Mouse (Mus musculus) right cerebral cortex, postnatal 14 days (tissue): ENCODE results near the gene Ssr3.
"Not testable (repeated sequence)": the region's sequence is repeated elsewhere in the genome, so short reads cannot be mapped to it uniquely, and the experiment has no call there.

Source experiments
- DNase-seq: peaks from one replicate; pipeline ENCODE4 v3.0.0; 2022

The Ssr3 gene

DNA sequence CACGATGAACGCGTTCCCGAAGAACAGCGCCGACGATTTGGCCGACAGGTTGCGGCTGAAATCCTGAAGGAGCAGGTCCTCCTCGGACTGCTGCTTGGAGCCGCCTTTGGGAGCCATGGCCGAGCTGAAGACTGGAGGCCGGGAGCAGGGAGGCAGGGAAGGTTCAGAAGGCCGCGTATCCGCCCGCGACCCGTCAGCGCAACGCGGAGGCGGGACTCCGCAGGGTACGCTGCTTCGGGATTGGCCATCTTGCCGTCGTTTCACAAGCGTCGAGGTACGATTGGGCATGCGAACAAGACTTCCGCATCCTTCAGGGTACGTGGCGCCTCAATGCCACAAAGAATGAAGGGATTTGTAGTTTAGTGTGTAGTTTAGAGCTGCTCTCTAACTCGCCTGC is at the start of gene Ssr3:
Ssr3 (minus strand) TSS at position 203 of the 397 bp plus-strand sequence.
- peak; percentile 97 for DNase-seq

DNA sequence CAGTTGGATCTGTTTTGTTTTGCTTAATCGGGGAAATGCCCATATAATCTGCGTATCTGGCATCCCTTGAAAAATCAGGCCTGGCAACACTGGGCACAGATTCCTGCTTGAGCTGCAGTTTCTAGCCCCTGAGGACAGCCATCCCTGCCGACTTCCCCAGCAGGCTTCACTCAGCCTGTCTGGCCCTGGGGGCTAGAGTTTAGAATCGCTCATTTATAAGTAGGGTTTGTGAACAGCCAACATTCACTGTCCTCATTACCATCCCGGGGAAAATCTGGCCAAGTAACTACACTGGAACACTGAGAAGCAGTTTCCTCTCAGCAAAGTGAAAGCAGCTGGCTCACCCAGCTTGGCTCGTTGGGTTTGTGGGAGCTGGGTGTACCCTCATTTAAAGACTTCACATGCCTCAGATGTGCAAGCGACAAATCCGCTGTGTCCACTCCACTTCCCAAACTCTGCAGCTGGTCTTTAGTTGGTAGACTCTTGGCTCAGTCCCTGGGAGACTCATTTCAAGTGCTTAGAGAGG is 49.2 kb upstream of the Ssr3 start:
- peak; percentile 35 for DNase-seq

DNA sequence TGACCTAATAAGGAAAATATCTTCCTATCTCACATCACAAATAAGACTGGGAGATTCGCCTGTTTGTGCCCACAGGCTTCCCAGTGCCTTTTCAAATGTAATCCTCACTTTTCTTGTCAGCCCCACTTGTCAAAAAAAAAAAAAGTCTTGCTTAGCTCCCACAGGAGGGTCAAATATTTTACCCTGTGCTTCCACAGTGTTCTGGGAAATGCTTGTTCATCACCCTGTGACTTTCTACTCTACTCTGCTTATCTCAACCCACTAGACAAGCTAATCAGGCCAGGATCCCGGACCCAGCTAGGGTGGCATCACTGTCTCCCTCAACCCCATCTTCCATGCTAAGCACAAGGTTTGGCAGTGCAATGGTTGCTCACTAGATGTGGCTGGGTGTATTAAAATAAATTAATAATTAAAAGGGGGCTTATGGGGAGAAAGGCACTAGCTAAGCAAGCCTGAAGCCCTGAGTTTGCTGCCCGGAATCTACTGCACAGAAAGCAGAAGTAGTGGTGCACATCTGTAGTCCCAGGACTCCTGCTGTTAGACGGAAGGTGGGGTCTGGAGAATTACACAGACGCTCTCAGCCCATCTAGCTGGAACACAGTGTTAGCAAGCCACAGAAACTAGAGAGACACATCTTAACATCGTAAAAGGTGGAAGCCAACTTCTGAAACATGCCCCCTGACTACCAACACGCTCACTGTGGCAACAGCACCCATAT is 46.2 kb upstream of the Ssr3 start:
- no peak for DNase-seq

DNA sequence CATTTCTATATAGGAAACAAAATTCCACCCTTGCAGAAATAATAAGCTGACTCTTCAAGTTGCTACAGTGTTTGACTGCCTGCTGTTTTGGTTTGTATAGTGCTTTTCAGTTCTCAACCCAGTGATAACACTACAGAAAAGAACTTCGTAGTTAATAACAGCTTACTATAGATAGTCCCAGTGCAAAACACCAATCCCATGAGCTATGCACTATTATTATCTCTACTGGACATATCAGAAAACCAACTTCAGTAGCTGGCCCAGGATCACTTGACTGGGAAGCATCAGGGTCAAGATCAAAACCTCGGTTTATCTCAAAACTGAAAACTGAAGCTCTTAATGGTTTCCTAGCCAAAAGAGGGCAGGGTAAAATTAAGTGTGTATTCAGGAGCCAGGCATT is 43.4 kb upstream of the Ssr3 start:
- no peak for DNase-seq

DNA sequence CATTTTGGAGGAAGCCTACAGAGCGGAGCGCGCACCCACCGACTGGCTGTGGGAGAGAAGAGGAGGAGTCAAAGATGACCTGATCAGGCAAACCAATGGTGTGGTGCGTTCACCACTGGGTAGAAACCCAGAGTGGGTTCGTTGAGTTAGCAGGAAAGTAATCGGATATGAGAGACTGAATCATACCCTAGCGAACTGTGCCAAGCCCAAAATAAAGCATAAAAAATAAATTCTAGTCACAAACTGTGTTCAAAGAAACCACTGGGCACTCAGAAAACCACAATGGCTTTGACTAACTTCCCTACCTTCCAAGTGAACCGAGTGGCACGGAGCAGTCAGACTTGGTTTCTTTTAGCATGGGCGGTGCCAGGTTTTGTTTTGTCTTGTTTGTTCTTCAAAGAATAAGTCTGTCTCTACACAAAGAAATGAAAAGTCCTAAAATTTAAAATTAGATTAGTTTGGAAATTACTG is 42.7 kb upstream of the Ssr3 start:
- DNase-seq: no peak

DNA sequence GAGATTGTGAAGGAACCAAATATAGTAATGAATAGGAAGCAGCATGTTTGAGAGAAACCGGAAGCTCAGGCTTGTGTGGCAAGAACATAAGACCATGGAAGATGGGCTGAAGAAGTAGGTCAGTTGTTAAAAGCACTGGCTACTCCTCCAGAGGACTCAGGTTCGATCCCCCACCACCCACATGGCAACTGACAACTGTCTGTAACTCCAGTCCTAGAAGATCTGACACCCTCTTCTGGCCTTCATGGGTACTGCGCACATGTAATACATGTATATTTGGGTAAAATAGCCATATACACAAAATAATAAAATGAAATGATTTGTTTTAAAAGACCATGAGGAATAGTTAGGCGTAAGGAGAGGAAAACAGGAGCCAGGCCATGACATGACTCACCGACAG is 39.8 kb upstream of the Ssr3 start:
- no peak for DNase-seq

DNA sequence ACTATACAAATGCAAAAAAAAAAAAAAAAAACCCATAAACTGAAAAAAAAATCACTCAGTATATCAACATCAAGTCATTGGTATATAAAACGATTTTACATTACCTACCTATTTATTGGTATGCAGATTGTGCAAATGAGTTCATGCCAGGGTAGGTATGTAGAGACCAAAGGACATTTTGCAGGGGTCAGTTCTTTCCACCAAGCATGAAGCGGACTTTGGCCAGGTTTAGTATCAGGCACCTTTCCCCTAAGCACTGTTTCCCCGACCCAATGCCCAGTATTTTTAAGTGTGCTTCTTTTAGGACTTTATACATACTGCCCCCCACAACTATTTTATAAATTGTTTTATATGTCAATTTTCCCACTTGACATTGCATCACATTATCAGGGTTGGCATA is 27.3 kb upstream of the Ssr3 start:
- no peak for DNase-seq

DNA sequence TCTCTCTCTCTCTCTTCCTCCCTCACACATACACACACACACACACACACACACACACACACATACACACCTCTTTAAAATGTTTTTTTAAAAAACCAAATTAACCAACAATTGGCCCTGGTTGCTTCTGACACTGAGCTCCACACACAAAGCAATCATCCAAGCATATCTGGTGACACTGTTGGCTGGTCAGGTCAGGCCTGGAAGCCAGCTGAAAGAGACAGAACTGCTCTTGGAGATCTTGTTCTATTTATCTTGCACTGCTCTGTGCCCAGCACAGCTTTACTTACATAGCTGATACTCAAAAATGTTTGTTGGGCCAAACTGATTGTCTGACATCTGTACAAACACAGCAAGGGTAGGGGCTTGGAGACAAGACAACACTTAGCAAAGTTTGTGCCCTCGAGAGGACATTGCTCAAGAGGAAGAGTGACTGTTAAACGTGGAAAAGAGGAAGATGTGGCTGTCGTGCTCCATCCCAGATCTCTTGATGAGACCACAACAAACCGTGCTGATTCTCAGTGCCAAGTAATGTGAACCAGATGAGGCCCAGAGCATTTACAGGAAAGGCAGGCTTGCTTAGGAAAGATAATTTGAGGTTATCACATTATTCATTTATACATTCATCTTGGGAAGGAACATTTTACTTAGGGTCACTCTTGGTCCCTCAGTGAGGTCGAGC is 25.6 kb upstream of the Ssr3 start:
- DNase-seq: no peak

DNA sequence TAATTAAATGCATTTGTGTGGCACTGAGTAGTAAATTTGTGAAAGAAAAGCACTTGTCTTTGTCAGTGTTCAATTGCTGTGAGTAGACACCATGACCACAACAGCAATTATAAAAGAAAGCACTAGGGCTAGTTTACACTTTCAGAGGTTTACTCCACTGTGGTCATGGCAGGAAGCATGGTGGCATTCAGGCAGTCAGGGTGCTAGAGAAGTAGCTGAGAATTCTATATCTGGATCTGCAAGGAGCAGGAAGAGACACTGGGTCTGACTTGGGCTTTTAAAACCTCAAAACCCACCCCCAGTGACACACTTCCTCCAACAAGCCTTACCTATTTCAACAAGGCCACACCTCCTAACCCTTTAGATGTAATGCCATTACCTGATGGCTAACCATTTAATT is 24.1 kb upstream of the Ssr3 start:
- no peak for DNase-seq

DNA sequence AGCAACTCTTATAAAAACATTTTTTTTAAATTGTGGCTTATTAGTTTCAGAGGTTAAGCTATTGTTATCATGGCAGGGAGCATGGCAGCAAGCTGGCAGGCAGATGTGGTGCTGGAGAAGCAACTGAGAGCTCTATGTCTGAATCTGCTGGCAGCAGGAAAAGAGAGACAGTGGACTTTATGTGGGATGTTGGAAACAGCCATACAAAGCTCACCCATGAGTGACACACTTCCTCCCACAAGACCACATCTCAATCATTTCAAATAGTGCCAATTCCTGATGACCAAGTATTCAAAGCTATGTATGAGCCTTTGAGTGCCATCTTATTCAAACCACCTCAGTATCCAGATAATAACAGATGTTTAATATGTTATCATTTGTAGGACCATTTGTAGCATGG is 15.5 kb upstream of the Ssr3 start:
- no peak for DNase-seq

DNA sequence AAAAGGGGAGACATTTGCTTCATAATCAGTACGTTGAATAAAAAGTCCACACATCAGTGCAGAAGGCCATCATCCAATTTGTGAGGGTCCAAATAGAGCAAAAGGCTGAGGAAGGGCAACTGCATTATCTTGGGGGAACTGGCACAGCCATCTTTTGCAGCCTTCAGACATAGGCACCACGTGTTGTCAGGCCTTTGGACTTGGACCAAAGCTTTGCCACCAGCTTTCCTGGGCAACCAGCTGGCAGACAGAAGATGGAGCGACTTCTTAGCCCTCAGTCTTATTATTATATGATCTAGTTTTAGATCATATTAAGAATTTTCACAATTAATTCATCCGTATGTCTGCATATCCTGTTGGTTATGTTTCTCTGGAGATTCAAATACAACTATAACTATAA is 13.4 kb upstream of the Ssr3 start:
- no peak for DNase-seq

DNA sequence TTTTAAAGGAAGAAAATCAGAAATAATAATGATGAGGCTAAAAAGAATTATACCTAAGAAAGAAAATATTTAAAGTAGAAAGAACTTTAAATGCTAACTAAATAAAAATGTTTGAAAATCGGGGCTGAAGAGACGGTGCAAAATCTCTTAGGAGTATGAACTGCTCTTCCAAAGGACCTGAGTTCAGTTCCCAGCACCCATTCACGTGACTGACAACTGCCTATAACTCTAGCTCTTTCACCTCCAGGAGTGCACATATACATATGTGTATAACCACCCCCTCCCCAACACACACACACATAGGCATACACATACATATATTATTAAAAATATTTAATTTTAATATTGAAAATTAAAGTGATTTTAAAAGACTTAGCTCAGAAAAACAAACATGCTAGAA is 5.1 kb upstream of the Ssr3 start:
- no peak for DNase-seq

DNA sequence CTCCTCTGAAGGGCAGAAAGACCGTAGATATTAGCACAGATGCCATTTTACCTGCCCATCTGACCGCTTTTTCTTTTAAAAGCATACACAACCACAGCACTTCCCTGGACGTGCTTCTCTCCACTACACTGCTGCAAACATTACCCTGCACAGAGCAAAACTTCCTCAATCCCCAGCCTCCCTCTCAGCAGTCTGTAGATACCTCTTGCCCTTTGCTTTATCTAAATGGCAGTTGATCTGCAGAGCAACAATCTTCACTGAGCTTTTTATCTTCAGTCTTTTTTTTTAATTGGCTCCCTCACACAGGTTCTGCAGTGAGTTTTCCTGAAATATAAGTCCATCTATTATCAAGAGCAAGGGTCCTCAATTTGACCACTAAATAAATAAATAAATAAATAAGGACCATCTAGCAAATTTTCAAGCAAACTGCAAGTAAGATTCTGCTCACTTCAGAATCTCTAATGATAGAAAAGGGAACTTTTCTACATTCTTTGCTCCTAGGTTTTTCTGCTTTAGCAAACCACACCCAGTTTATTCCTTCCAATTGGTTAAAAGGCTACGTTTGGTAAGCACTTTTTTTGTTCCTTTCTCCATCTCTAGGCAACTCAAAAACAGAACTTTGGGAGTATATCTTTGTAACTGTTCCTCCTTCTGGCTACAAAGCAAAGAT is 4.5 kb upstream of the Ssr3 start:
- no peak for DNase-seq

DNA sequence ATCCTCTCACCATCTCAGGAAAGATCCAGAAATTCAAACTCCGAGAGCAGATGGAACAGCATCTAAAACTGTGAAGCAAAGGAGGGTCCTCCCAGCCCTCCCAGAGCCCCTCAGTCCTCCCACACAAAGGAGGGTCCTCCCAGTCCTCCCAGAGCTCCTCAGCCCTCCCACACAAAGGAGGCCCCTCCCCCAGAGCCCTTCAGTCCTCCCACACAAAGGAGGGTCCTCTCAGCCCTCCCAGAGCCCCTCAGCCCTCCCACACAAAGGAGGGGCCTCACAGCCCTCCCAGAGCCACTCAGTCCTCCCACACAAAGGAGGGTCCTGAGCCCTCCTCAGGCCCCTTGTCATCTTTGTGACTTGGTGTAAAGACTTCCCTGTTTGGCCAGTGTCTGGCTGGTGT is 2.7 kb upstream of the Ssr3 start:
- not testable (repeated sequence) for DNase-seq

DNA sequence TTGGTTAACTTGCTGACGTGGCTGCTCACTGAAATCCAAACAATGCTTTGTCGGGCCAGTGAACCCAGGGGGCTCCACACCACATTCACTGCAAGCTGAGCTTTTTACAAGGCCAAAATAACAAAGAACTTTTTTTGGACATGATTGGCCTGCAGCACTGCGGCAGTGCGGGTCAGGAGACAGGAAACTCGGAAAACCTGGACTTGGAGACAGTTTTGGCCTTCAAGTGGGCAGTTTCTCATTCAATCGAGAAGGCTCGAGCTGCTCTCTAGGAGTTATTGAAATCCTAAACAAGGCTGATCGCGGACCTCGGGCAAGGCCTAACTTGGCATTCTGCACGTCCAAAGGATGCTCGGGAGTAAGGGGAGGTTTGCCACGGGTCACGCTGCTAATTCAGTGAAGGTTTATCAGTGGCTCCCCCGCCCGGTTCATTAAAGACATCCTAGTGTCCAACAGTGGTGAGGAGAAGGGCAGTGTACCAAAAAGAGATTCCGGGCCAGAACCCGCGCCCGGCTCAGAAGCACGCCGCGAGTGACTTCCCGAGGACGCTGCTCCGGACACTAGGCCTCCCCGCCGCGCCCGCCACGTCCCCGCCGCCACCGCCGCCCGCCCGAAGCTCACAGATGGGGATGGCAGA is 521 bp downstream of the Ssr3 start:
- no peak for DNase-seq

DNA sequence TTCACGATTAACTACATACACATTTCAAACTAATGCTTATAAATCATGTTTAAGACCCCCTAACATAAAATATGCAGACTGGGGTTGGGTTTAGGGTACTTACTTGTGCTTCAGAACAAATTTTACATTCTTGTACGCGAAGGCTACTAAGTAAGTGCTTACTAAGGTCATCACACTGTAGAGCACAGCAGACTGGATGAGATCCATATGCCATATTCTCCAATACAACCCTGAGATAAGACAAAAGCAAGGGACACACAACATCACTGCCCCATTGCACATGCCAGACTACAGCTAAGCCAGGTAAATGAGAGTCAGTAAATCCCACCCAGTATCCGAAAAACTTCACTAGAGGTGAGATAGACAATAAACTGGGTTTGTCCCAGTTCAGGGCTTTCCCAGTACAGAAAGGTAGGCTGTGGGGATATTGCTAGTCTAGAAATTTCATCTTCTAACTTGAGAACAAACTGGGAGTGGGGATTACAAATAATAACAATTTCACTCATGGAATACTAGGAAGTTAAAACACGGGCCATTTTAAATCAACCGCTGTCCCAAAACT is 1.1 kb downstream of the Ssr3 start:
- DNase-seq: no peak

DNA sequence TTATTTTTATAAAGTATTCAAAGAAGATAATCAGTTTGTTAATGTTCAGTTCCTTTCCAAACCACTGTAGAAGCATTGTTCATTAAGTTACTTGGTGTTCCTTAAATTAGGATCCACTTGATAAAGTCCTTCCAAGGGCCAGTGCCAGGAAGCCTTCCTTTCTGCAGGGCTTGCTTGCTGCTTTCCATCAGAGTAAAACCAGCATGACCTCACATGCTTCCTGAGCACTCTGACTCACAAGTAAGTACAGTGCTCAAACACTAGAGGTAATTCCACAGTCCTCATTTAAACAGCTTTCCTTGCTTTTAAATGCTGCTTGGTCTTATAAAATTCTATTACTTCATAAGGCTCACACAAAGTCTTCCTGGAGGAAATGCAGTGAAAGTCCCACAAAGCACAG is 6.7 kb downstream of the Ssr3 start:
- DNase-seq: no peak

DNA sequence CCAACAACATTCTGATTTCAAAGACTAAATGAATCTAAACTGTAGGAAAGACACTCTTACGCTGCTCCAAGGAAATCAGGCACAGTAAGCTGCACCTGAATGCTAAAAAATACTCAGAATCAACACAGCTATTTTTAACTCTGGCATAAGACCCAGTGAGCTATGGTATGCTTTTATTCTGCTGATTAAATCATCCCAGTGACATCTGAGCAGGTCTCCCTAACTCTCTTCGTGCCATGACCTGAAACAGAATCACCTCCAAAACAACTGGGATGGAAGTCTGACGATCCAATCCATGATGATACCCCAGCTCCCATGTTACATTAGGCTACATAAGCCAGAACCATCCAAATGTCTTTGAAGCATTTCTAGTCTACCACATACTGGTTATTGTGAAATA is 8.0 kb downstream of the Ssr3 start:
- DNase-seq: no peak

DNA sequence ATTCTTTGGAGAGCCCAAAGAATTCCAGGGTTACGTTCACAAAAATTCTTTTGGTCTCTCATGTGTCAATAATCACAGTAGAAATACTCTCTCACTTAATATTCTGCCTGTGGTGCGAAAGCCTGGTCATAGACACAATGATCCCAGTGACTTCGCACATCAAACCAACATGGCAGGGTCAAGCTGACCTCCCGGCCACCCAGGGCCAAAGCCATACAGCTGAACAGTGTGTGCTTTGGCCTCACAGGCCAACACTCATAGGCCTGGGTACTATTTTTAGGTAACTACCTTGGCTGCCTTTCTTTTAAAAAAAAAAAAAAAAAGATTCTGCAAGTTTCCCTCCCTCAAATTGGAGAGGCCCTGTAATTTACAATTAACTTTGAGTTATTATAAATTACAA is 11.3 kb downstream of the Ssr3 start:
- DNase-seq: no peak

DNA sequence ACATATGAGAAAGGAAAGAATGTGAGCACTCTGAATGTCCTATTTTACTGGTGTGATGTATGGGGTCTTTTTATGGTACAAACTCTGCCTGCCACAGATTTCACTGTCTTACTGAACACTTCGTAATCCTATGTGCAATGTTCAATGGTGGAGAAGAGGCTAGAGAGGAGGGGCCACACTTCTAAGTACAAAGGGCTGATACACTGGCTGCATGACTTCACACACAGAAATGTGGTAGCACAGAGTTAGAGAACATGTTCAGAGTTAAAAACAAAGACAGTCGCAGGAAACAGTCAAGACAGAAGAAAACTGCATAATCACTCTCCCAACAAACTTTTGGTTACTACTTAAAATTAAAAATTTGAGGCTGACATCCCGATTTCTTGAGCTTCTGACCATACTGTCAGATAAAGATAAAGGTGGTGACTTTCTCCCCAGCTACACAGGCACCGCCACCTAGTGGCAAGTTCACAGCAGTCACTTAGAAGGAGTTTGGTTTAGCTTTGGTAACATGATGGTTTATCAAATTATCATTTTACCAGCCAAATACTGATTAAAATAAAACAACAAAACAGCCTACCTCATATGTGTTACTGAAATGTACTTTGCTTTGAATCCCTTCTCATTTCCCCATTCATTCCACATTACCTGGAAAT is 12.4 kb downstream of the Ssr3 start:
- DNase-seq: peak; percentile 60

DNA sequence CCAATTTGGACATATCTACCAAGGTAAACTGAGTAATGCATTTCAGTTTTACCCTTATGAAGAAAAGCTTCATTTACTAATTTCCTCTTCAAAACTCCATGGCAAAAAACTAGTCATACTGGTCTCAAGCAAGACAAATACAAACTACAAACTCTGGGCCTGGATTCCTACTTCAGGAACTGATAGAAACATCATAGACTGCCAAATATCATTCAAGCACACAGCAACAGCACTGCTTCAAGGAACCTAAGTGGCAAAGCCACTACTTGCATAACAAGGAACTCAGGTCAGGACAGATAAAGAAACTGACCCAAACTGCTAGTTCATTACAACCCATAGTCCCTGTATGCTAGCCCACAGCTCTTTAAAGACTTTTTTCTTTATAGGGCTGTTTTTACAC is 13.7 kb downstream of the Ssr3 start:
- no peak for DNase-seq

DNA sequence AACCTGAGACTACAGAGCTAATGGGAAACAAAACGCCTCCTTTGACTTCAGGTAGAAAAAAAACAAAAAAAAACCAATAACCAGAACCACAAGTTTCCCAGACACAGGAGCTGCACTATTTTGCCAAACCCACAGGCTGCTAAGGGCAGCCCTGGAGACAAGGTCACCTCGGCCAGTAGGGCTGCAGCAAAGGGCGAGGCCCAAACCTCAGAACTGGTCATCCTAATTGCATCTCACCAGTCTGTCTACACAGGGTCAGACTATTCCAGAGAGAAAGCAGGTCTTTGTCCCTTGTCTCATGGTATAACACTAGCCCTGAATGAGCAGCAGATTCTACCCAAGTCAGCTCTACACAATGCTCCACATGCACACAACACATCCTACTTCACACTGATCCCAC is 17.7 kb downstream of the Ssr3 start:
- no peak for DNase-seq
